Mouse (Mus musculus): ENCODE measurements around the gene Tmem132a. TPM values are rescaled to one million over a fixed set of nuclear protein-coding genes. Genes with fewer than 3 reads are reported as not detected.

Tmem132a gene
- polyA plus RNA-seq (2015; fragmentation: Nextera tagmentation; extraction: Ambion mirVana), result 131 and 135 TPM in 2 replicates

DNA sequence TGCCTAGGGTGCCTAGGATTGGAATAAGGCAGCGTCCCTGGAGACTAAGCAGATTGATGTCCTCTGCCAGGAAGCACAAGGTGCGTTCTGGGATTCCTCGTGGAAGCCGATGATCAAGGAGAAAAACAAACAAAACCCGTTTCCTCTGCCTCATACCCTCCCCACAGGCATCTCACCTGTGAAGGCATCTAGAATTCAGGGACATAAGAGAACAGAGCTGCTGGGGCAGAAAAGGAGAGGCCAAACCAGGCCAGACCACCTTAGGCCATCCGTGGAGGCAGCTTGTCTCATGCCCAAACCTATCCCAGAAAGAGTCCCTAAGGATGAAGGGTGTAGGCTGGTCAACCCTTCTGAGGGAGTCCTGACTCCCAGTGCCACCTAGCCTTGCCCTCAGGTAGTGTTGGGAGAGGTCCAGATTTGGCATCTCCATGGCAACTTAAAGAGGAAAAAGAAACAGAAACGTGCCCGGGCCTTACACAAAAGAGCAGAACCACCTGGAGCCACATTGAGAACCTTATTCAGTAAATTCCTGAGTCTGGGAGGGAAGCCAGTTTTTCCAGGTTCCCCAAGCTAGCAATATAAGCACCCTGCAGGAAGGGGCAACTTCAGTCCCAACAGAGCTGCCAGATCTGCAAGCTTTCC is at the start of gene Tmem132a:
Gene Tmem132a, minus strand, starts transcription at position 55 of the 642 bp plus-strand sequence.
- H3K27me3 ChIP-seq, result no peaks in the 10 kb centered on the region
- WGBS, result under 1% methylated on average over 8 of the region's 8 CpGs
- H3K9ac ChIP-seq, result peak within 1 kb of the TSS; percentile 96
- peak; percentile 50 for ATAC-seq
- H3K4me3 ChIP-seq, result peak within 1 kb of the TSS; percentile 88
- peaks cover 60% of the 10 kb centered on the region for H3K36me3 ChIP-seq (ENCODE audit: poor library complexity, severe bottlenecking)
- peaks cover 34% of the 10 kb centered on the region for H3K4me1 ChIP-seq
- peak within 1 kb of the TSS; percentile 93 for H3K4me2 ChIP-seq
- H3K9me3 ChIP-seq (replicated peaks), result no peaks in the 10 kb centered on the region
- peak within 1 kb of the TSS; percentile 92 for H3K27ac ChIP-seq

GRCm38 (mm10) chr19:10918321-10918991 is 48.7 kb upstream of the Tmem132a start:
- peak; percentile 43; the same call in 1 of the 2 replicates for ATAC-seq
- Histone ChIP-seq H3K36me3 (ENCODE audit: poor library complexity, severe bottlenecking) (no peaks in the 10 kb centered on the region), H3K4me1 (no peaks in the 10 kb centered on the region), H3K27me3 (no peaks in the 10 kb centered on the region), H3K27ac (no peak overlapping the region), H3K4me3 (no peak overlapping the region), H3K9ac (no peak overlapping the region), H3K4me2 (no peak overlapping the region), H3K9me3 (replicated peaks) (no peaks in the 10 kb centered on the region)
- WGBS, result 90% methylated on average over 10 of the region's 10 CpGs

DNA sequence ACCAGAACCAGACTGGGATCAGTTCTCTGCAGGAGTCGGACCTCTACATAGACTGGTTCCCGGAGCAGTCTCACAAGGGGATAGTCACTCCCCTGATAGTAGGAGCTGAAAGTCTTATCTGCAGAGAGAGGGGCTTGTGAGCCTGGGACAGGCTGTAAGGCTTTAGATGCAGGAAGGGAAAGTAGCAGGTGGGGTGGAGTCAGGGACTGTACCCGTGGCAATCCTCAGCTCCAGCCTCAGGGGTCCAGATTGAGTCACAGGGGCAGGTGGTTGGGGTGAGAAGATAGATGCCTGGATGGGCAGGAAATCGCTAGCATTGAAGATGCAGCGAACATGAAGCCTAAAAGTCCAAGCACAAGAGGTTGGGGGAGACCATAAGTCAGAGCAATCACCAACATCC is 46.8 kb upstream of the Tmem132a start:
- Histone ChIP-seq H3K36me3 (ENCODE audit: poor library complexity, severe bottlenecking) (no peaks in the 10 kb centered on the region), H3K27ac (no peak overlapping the region), H3K4me2 (no peak overlapping the region), H3K9ac (no peak overlapping the region), H3K27me3 (no peaks in the 10 kb centered on the region), H3K4me1 (no peaks in the 10 kb centered on the region), H3K4me3 (no peak overlapping the region), H3K9me3 (replicated peaks) (no peaks in the 10 kb centered on the region)
- 75% methylated on average over 5 of the region's 5 CpGs for WGBS
- no peak for ATAC-seq

DNA sequence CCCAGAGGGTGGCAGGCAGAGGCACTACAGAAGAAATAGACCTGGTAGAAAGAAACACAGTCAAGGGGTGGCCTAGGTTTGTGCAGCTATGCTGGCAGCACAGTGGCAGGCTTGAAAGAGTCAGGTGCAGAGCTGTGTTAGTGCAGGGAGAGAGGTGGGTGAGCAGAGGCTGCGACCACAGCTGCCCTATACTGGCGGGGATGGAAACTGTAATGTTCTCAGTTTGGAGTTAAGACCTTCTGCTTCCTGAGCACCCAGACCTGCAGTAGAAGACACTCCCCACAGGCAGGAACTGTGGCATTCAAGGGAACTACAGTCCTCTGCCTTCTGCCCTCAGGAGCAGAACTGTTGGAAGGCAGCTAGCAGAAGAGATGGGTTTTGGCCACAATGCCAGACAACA is 45.1 kb upstream of the Tmem132a start:
- Histone ChIP-seq H3K4me3 (no peak overlapping the region), H3K9ac (no peak overlapping the region), H3K27me3 (no peaks in the 10 kb centered on the region), H3K27ac (no peak overlapping the region), H3K36me3 (ENCODE audit: poor library complexity, severe bottlenecking) (no peaks in the 10 kb centered on the region), H3K4me2 (no peak overlapping the region), H3K9me3 (replicated peaks) (no peaks in the 10 kb centered on the region), H3K4me1 (no peaks in the 10 kb centered on the region)
- WGBS, result 79% methylated on average over 2 of the region's 2 CpGs
- ATAC-seq, result no peak

GRCm38 (mm10) chr19:10914291-10914690 is 44.6 kb upstream of the Tmem132a start:
- ATAC-seq, result no peak

GRCm38 (mm10) chr19:10909087-10909721 is 39.5 kb upstream of the Tmem132a start:
- H3K27ac ChIP-seq, result no peak overlapping the region
- H3K9me3 ChIP-seq (replicated peaks), result no peaks in the 10 kb centered on the region
- peaks cover 44% of the 10 kb centered on the region for H3K36me3 ChIP-seq (ENCODE audit: poor library complexity, severe bottlenecking)
- no peaks in the 10 kb centered on the region for H3K27me3 ChIP-seq
- no peaks in the 10 kb centered on the region for H3K4me1 ChIP-seq
- no peak overlapping the region for H3K4me3 ChIP-seq
- WGBS, result 94% methylated on average over 6 of the region's 6 CpGs
- no peak overlapping the region for H3K9ac ChIP-seq
- ATAC-seq, result no peak
- no peak overlapping the region for H3K4me2 ChIP-seq

More at GRCm38 (mm10) chr19:10914291-10914690, 44.6 kb upstream of the Tmem132a start:
- 83% methylated on average over 7 of the region's 7 CpGs for WGBS
- no peaks in the 10 kb centered on the region for H3K27me3 ChIP-seq
- H3K4me3 ChIP-seq, result no peak overlapping the region
- H3K36me3 ChIP-seq (ENCODE audit: poor library complexity, severe bottlenecking), result no peaks in the 10 kb centered on the region
- H3K4me1 ChIP-seq, result no peaks in the 10 kb centered on the region
- no peak overlapping the region for H3K9ac ChIP-seq
- H3K9me3 ChIP-seq (replicated peaks), result no peaks in the 10 kb centered on the region
- H3K27ac ChIP-seq, result no peak overlapping the region
- H3K4me2 ChIP-seq, result no peak overlapping the region

DNA sequence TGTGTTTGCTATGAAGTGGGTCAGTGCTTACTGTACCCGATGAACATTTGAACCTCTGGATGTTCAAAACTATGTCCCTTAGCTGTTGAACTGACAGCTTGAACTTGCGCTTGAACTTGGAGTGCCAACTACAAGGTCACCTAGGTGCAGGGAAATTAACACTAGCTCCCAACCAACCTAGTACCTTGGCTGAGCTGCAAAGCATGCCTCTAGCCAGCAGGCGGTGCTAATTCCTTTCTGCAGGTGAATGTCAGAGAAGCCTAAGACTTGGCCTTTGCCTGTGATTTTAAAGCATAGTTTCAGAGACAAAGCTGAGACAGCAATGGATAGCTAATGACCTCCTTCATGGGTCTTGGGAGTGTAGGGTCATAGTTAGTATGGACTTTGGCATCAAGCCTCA is 38.2 kb upstream of the Tmem132a start:
- 62% methylated on average over 3 of the region's 3 CpGs for WGBS
- peak; percentile 53 for ATAC-seq
- H3K36me3 ChIP-seq (ENCODE audit: poor library complexity, severe bottlenecking), result peaks cover 57% of the 10 kb centered on the region
- no peak overlapping the region for H3K9ac ChIP-seq
- no peaks in the 10 kb centered on the region for H3K27me3 ChIP-seq
- no peak overlapping the region for H3K4me2 ChIP-seq
- no peak overlapping the region for H3K4me3 ChIP-seq
- no peak overlapping the region for H3K27ac ChIP-seq
- H3K9me3 ChIP-seq (replicated peaks), result no peaks in the 10 kb centered on the region
- H3K4me1 ChIP-seq, result no peaks in the 10 kb centered on the region

DNA sequence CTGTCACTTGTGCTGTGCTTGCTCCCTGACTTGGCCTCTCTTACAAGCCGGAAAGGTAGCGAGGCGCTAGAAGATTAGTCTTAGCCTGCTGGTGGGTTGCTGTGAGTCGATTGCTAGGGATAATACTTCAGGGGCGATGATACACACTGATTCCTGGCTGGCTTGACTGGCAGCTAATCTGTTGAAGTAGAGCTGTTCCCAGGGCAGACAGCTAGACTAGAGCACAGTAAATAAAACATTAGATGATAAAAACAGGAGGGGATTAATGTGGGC is 35.9 kb upstream of the Tmem132a start:
- no peaks in the 10 kb centered on the region for H3K9me3 ChIP-seq (replicated peaks)
- no peaks in the 10 kb centered on the region for H3K4me1 ChIP-seq
- no peak for ATAC-seq
- H3K4me3 ChIP-seq, result no peak overlapping the region
- peaks cover 79% of the 10 kb centered on the region for H3K36me3 ChIP-seq (ENCODE audit: poor library complexity, severe bottlenecking)
- H3K27me3 ChIP-seq, result no peaks in the 10 kb centered on the region
- H3K9ac ChIP-seq, result no peak overlapping the region
- H3K27ac ChIP-seq, result no peak overlapping the region
- 89% methylated on average over 5 of the region's 5 CpGs for WGBS
- no peak overlapping the region for H3K4me2 ChIP-seq

DNA sequence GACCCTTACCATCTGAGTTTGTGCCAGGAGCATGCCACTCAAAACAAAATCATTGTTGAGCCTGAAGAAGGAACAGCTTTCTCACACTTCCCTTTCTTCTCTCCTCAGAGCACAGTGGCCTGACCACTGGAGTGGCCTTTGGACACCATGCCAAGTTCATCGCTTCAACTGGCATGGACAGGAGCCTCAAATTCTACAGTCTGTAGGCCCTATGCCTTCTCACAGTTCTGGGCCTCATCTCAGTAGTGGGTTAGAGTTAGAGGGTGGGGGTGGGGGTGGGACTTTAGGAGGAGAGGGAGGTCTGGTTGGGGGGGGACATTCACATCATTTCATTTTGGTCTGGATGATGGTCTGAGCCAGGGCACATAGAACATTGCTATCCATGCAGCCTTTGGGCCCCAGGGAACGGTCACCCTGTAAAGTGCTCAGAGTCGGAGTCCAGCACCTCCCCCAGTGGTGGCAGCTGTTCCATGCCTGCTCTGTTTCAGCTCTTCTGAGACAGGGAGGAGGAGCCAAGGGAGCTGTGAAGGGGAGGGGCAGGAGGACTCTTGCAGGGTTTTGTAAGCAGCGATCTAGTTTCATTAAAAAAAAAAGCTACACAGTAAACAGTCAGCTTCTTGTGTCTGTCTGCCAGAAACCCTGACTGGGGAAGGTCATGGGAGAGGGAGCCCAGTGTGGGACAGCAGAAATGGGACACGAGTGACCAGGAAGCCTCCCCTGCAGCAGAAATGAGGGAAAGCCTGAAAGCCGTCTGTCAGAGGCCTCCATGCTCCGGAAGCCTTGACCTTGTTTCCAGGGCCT is 35.4 kb upstream of the Tmem132a start:
- no peak overlapping the region for H3K9ac ChIP-seq
- WGBS, result 66% methylated on average over 7 of the region's 7 CpGs
- no peak overlapping the region for H3K27ac ChIP-seq
- no peak overlapping the region for H3K4me2 ChIP-seq
- H3K9me3 ChIP-seq (replicated peaks), result no peaks in the 10 kb centered on the region
- H3K4me1 ChIP-seq, result no peaks in the 10 kb centered on the region
- peak; percentile 46; the same call in 1 of the 2 replicates for ATAC-seq
- peaks cover 85% of the 10 kb centered on the region for H3K36me3 ChIP-seq (ENCODE audit: poor library complexity, severe bottlenecking)
- no peaks in the 10 kb centered on the region for H3K27me3 ChIP-seq
- no peak overlapping the region for H3K4me3 ChIP-seq

DNA sequence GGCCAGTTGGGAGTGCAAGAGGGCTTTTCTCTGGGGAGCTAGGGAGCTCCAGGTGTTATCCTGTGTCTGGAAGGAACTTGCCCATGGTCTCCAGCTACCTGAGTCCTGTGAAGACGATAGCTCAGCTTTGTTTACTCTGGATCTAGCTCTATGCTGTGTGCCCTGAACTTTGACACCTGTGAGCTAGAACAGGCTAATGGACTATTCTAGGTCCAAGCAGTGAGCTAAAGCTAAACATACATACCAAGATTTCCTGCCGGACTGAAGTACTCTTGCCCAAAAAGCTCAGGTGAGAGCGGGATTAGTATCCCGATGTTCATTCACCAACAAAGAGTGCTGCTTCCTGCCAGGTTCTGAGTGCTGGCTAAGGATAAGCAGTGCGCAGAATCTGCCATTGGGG is 34.8 kb upstream of the Tmem132a start:
- 94% methylated on average over 5 of the region's 5 CpGs for WGBS
- no peak overlapping the region for H3K4me2 ChIP-seq
- H3K27me3 ChIP-seq, result no peaks in the 10 kb centered on the region
- H3K9me3 ChIP-seq (replicated peaks), result no peaks in the 10 kb centered on the region
- no peak for ATAC-seq
- no peaks in the 10 kb centered on the region for H3K4me1 ChIP-seq
- no peak overlapping the region for H3K9ac ChIP-seq
- no peak overlapping the region for H3K4me3 ChIP-seq
- no peak overlapping the region for H3K27ac ChIP-seq
- H3K36me3 ChIP-seq (ENCODE audit: poor library complexity, severe bottlenecking), result peaks cover 91% of the 10 kb centered on the region

DNA sequence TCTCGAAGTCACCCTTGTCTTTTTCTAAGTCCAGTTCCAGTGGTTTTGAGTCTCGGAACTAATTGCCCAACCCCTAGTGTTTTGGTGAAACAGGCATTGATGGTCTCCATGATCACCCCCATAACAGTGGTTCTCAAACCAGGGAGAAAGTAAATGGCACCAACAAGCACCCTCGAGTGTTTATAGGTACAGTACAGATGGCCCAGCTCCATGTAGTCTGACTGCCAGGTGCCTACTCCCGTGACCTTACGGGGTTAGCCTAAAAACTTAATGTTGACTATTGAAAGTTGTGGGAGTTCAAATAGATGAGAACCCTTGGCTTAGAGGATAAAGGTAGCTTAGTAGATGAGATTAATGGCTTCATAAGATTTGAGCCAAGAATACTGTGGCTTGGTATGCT is 31.3 kb upstream of the Tmem132a start:
- Histone ChIP-seq H3K36me3 (ENCODE audit: poor library complexity, severe bottlenecking) (peaks cover 90% of the 10 kb centered on the region), H3K9me3 (replicated peaks) (no peaks in the 10 kb centered on the region), H3K9ac (no peak overlapping the region), H3K27me3 (no peaks in the 10 kb centered on the region), H3K4me3 (no peak overlapping the region), H3K27ac (no peak overlapping the region), H3K4me1 (peaks cover 15% of the 10 kb centered on the region), H3K4me2 (no peak overlapping the region)
- WGBS, result 93% methylated on average over 5 of the region's 5 CpGs
- ATAC-seq, result no peak

- Histone ChIP-seq H3K9ac (no peak overlapping the region), H3K36me3 (ENCODE audit: poor library complexity, severe bottlenecking) (peaks cover 82% of the 10 kb centered on the region), H3K4me2 (no peak overlapping the region), H3K4me1 (peaks cover 19% of the 10 kb centered on the region), H3K27me3 (no peaks in the 10 kb centered on the region), H3K4me3 (no peak overlapping the region), H3K27ac (no peak overlapping the region), H3K9me3 (replicated peaks) (no peaks in the 10 kb centered on the region)
- 84% methylated on average over 6 of the region's 6 CpGs for WGBS
- ATAC-seq, result no peak
Measured at GRCm38 (mm10) chr19:10900315-10900714, 30.6 kb upstream of the Tmem132a start.
